Mouse (Mus musculus) brain, embryonic 14.5 days (tissue): ENCODE measurements at regions not wholly inside any gene's neighbourhood (a gene's known extent, or its start where the extent isn't known, plus 50 kb on each side); places are given as distances from the start of the nearest gene placed in this dataset.

Experiments
- CTCF ChIP-seq: fragments of 200-500 bp; IDR thresholded peaks from 2 replicates; pipeline ENCODE4 v1.5.1; 2012; ENCODE audit warnings: inconsistent platforms, mild to moderate bottlenecking, moderate library complexity, borderline replicate concordance; ENCODE audit not compliant: insufficient read depth, insufficient read length; ENCODE audit errors: extremely low read depth
- POLR2A ChIP-seq: fragments of 200-500 bp; IDR thresholded peaks from 2 replicates; pipeline ENCODE4 v1.6.1; 2012; ENCODE audit warnings: mild to moderate bottlenecking, inconsistent platforms, borderline replicate concordance; ENCODE audit not compliant: poor library complexity, insufficient read depth, insufficient read length, severe bottlenecking; ENCODE audit errors: extremely low read depth

GRCm38 (mm10) chr15:68864234-68864633 is 2363.5 kb upstream of the Lrrc6 start:
- TF ChIP-seq POLR2A (no peak), CTCF (no peak)
